ENCODE assay signal across 20 mouse cellular contexts in the genomic region with DNA sequence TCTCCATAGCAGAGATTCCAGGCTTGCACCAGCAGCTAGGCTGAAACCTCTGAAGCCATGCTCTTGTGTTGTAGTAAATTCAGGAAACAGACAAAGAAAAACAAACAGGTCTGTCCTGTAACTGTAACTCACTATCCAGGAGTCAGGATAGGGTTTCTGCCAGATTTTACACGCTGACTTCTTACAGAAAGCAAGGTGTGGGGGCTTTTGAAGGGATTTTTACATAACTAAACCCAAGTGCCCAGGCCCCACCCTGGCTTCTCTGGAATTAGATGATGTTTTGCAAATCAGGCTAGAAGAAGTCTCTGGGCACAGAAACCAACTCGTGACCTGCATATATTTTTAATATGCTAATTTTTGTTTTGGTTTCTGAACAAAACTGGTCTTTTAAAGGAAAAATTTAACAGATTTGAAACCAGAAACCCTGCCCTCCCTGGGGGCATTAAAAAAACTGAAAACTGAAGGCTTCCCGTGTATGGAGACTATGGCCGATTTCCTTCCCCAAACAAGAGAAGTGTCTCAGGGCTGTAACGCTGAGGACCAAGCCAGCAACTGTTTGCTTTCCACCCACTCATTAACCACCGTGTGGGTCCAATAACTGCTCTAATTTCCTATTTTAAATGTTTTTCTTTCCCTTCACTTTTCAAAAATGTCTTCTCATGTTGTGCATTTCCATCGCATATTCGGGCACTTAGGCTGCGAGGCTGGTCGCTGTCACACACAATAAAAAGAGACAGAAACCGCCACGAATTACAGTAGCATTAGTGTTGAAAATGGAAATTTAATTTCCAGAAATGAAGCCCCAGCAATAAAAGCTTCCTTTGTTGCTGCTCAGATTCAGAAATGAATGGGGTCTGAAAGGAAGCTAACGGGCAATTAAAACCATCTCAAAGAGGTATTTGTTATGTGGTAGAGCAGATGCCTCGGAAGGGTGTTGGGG. TPM values are rescaled to one million over a fixed set of nuclear protein-coding genes. Genes with fewer than 3 reads are reported as not detected.
DNase-seq lines count a peak whose midpoint lies in the region; ATAC-seq and TF ChIP-seq lines count a peak whose summit lies in the region.
"Had no signal": no experiment of that assay in that cellular context is flagged by ENCODE, and none has a peak within 500 bp of the region (broad histone marks: within the 10 kb centered on the region; RNA-seq: fewer than 3 reads in every experiment).

No protein-coding gene starts in this region.

- TF ChIP-seq POLR2A in ES-Bruce4 (IDR thresholded peaks at IDR 0.05; ENCODE audit: insufficient read depth, low read length): no peak

- H3K9ac ChIP-seq in forebrain, postnatal 0 days: no peak overlapping the region
- H3K9ac ChIP-seq in forebrain, embryonic 11.5 days (ENCODE audit: low read length): no peak overlapping the region
- H3K9ac ChIP-seq in ES-Bruce4 (ENCODE audit: low read depth, poor library complexity, severe bottlenecking): no peak overlapping the region
- H3K9ac ChIP-seq in embryonic facial prominence, embryonic 14.5 days (ENCODE audit: low read depth, low read length): no peak overlapping the region
- H3K9ac ChIP-seq: embryonic facial prominence, embryonic 12.5 days; heart, embryonic 15.5 days; hindbrain, embryonic 12.5 days had no signal

- no peaks in the 10 kb centered on the region for H3K36me3 ChIP-seq in forebrain, postnatal 0 days (ENCODE audit: insufficient read depth)
- H3K36me3 ChIP-seq in forebrain, embryonic 11.5 days (ENCODE audit: control insufficient read depth, insufficient read depth, low read length): no peaks in the 10 kb centered on the region
- no peaks in the 10 kb centered on the region for H3K36me3 ChIP-seq in E14TG2a.4 (ENCODE audit: insufficient read depth, low read length)
- H3K36me3 ChIP-seq in ES-Bruce4 (ENCODE audit: control insufficient read depth, insufficient read depth, low read length, poor library complexity, severe bottlenecking): no peaks in the 10 kb centered on the region; the same call in 1 of the 2 replicates
- no peaks in the 10 kb centered on the region for H3K36me3 ChIP-seq in embryonic facial prominence, embryonic 14.5 days (ENCODE audit: control insufficient read depth, insufficient read depth, low read length)
- H3K36me3 ChIP-seq: embryonic facial prominence, embryonic 12.5 days; heart, embryonic 15.5 days; hindbrain, embryonic 12.5 days; midbrain, embryonic 10.5 days had no signal

- 0 out of 2 replicates have a peak overlapping the region, but pooled peaks have one; percentile 35 for H3K27ac ChIP-seq in forebrain, postnatal 0 days (ENCODE audit: low read depth, low read length)
- no peak overlapping the region for H3K27ac ChIP-seq in forebrain, embryonic 11.5 days (ENCODE audit: low read depth, low read length)
- peak overlapping the region; percentile 86 for H3K27ac ChIP-seq in ES-Bruce4 (ENCODE audit: insufficient read depth, low read length)
- H3K27ac ChIP-seq in embryonic facial prominence, embryonic 14.5 days (replicated peaks; ENCODE audit: low read depth, low read length): no peak overlapping the region; the same call in 1 of the 2 replicates
- H3K27ac ChIP-seq: heart, embryonic 15.5 days; midbrain, embryonic 10.5 days had no signal

- ATAC-seq in forebrain, postnatal 0 days: no peak
- ATAC-seq in forebrain, embryonic 11.5 days (replicated peaks; ENCODE audit: low FRiP score): no peak
- ATAC-seq in embryonic facial prominence, embryonic 14.5 days (ENCODE audit: low read depth): peak; percentile 63; the same call in 1 of the 2 replicates
- ATAC-seq in frontal cortex, adult (ENCODE audit: low TSS enrichment): no peak

- no peak for TF ChIP-seq CTCF in forebrain, postnatal 0 days (IDR thresholded peaks at IDR 0.05; ENCODE audit: low read depth)
- no peak for TF ChIP-seq CTCF in E14TG2a.4 (conservative IDR thresholded peaks at IDR 0.05; ENCODE audit: low read length)
- TF ChIP-seq CTCF in ES-Bruce4 (IDR thresholded peaks at IDR 0.05; ENCODE audit: low read depth, low read length): no peak

- peak overlapping the region; percentile 4; the same call in 1 of the 2 replicates for H3K4me2 ChIP-seq in forebrain, postnatal 0 days (ENCODE audit: low read depth)
- H3K4me2 ChIP-seq in forebrain, embryonic 11.5 days (ENCODE audit: low read depth, low read length, severe bottlenecking): no peak overlapping the region
- H3K4me2 ChIP-seq in embryonic facial prominence, embryonic 14.5 days (ENCODE audit: low read depth, low read length): no peak overlapping the region
- H3K4me2 ChIP-seq: embryonic facial prominence, embryonic 12.5 days; heart, embryonic 15.5 days; hindbrain, embryonic 12.5 days had no signal

- DNase-seq in forebrain, postnatal 0 days: no peak
- no peak for DNase-seq in forebrain, embryonic 11.5 days (ENCODE audit: low spot score)
- peak; percentile 62 for DNase-seq in embryonic facial prominence, embryonic 14.5 days (ENCODE audit: low spot score)
- DNase-seq in spleen, postnatal 10 days (ENCODE audit: low spot score in 2 of 2): no peak
- no peak for DNase-seq in B cell, adult 2 months
- DNase-seq: cerebellum, postnatal 10 days; gastrocnemius, postnatal 36 days; kidney, adult 2 months; kidney, postnatal 4 days; left cerebral cortex, postnatal 4 days; right cerebral cortex, postnatal 14 days had no signal

- no peaks in the 10 kb centered on the region for H3K4me1 ChIP-seq in forebrain, postnatal 0 days (ENCODE audit: insufficient read depth)
- H3K4me1 ChIP-seq in forebrain, embryonic 11.5 days (replicated peaks; ENCODE audit: control insufficient read depth, insufficient read depth, low read length): no peaks in the 10 kb centered on the region
- H3K4me1 ChIP-seq in E14TG2a.4 (replicated peaks; ENCODE audit: low read depth, low read length) (peaks cover 21% of the 10 kb centered on the region), ES-Bruce4 (ENCODE audit: control insufficient read depth, insufficient read depth, low read length) (peaks cover 3% of the 10 kb centered on the region)
- no peaks in the 10 kb centered on the region for H3K4me1 ChIP-seq in embryonic facial prominence, embryonic 14.5 days (ENCODE audit: control insufficient read depth, insufficient read depth, low read length)
- H3K4me1 ChIP-seq: heart, embryonic 15.5 days; midbrain, embryonic 10.5 days had no signal

- WGBS in forebrain, postnatal 0 days: 13% methylated on average over 14 of the region's 14 CpGs
- 49% methylated on average over 14 of the region's 14 CpGs for WGBS in forebrain, embryonic 11.5 days
- WGBS in embryonic facial prominence, embryonic 14.5 days: 32% methylated on average over 14 of the region's 14 CpGs

- H3K4me3 ChIP-seq in forebrain, postnatal 0 days (ENCODE audit: low read depth, low read length): no peak overlapping the region
- H3K4me3 ChIP-seq in forebrain, embryonic 11.5 days (ENCODE audit: low read depth, low read length): no peak overlapping the region
- H3K4me3 ChIP-seq in E14TG2a.4 (replicated peaks; ENCODE audit: low read length) (0 out of 2 replicates have a peak overlapping the region, but pooled peaks have one; percentile 7), ES-Bruce4 (ENCODE audit: low read depth, low read length) (no peak overlapping the region)
- H3K4me3 ChIP-seq in embryonic facial prominence, embryonic 14.5 days (ENCODE audit: low read depth, low read length): no peak overlapping the region
- H3K4me3 ChIP-seq: embryonic facial prominence, embryonic 12.5 days; heart, embryonic 15.5 days; hindbrain, embryonic 12.5 days; midbrain, embryonic 10.5 days had no signal

- no peaks in the 10 kb centered on the region for H3K27me3 ChIP-seq in forebrain, postnatal 0 days (ENCODE audit: insufficient read depth, low read length)
- H3K27me3 ChIP-seq in forebrain, embryonic 11.5 days (ENCODE audit: control insufficient read depth, insufficient read depth, low read length): no peaks in the 10 kb centered on the region
- no peaks in the 10 kb centered on the region for H3K27me3 ChIP-seq in E14TG2a.4 (ENCODE audit: insufficient read depth, low read length)
- no peaks in the 10 kb centered on the region for H3K27me3 ChIP-seq in ES-Bruce4 (ENCODE audit: control insufficient read depth, insufficient read depth, low read length, poor library complexity, severe bottlenecking)
- H3K27me3 ChIP-seq in embryonic facial prominence, embryonic 14.5 days (replicated peaks; ENCODE audit: control insufficient read depth, insufficient read depth, low read length): no peaks in the 10 kb centered on the region
- H3K27me3 ChIP-seq: embryonic facial prominence, embryonic 12.5 days; heart, embryonic 15.5 days; hindbrain, embryonic 12.5 days had no signal

- H3K9me3 ChIP-seq in forebrain, postnatal 0 days (ENCODE audit: low read length): no peaks in the 10 kb centered on the region
- no peaks in the 10 kb centered on the region for H3K9me3 ChIP-seq in forebrain, embryonic 11.5 days (ENCODE audit: control insufficient read depth, low read length)
- peaks cover 32% of the 10 kb centered on the region for H3K9me3 ChIP-seq in E14TG2a.4 (ENCODE audit: low read length)
- H3K9me3 ChIP-seq in ES-Bruce4 (replicated peaks; ENCODE audit: control insufficient read depth, insufficient read depth, low read length, poor library complexity, severe bottlenecking): peaks cover 33% of the 10 kb centered on the region
- no peaks in the 10 kb centered on the region for H3K9me3 ChIP-seq in embryonic facial prominence, embryonic 14.5 days (ENCODE audit: control insufficient read depth, low read length)
- H3K9me3 ChIP-seq: embryonic facial prominence, embryonic 12.5 days; heart, embryonic 15.5 days; hindbrain, embryonic 12.5 days; midbrain, embryonic 10.5 days had no signal

- TF ChIP-seq EP300 in ES-Bruce4 (IDR thresholded peaks at IDR 0.05; ENCODE audit: insufficient read depth, low read depth, low read length): no peak

RNA-seq across cellular contexts. Expression of gene Irx6, which starts 45.1 kb away (rescaled TPM):
- total RNA-seq in forebrain, postnatal 0 days (2014; rRNA removed): 0.46 and 1.4 TPM in 2 replicates
- polyA plus RNA-seq in forebrain, postnatal 0 days (2015; fragmentation: Nextera tagmentation; extraction: Ambion mirVana): 0.11 and 0.68 TPM in 2 replicates
- polyA plus RNA-seq in forebrain, embryonic 11.5 days (2014; fragmentation: Nextera tagmentation; extraction: Ambion mirVana): 0.15 and 0.36 TPM in 2 replicates
- not detected in 2 replicates for polyA plus RNA-seq in ES-Bruce4 (2011; ENCODE audit: insufficient read depth, insufficient read length, low read depth, missing spikeins)
- polyA plus RNA-seq in embryonic facial prominence, embryonic 14.5 days (2014; fragmentation: Nextera tagmentation; extraction: Ambion mirVana): 0.37 and 0.40 TPM in 2 replicates
- total RNA-seq: adrenal gland, adult 18-20 months; gastrocnemius, postnatal 36 days; left cerebral cortex, postnatal 4 days had no signal
- polyA plus RNA-seq: kidney, adult 2 months; liver, embryonic 16.5 days had no signal

Comparison
In these comparisons a context has a peak if more than half of its experiments do, and no peak if none do; other contexts are left out.
1. H3K27ac ChIP-seq: peak in forebrain, postnatal 0 days (single experiment) and ES-Bruce4 (single experiment); none in forebrain, embryonic 11.5 days (single experiment) and embryonic facial prominence, embryonic 14.5 days (single experiment).